Mouse (Mus musculus) adrenal gland, adult 18-20 months (tissue): ENCODE results near the gene Xcl1. TPM values are rescaled to one million over a fixed set of nuclear protein-coding genes. Genes with fewer than 3 reads are reported as not detected.
"Not testable (repeated sequence)": the region's sequence is repeated elsewhere in the genome, so short reads cannot be mapped to it uniquely, and the experiment has no call there.

Experiments
- DNase-seq, 2 experiments: peaks; one replicate each; pipeline ENCODE4 v3.0.0; 2021 to 2022; ENCODE audit warnings: low spot score in 2 of 2
- long read RNA-seq, 2 experiments: library from polyadenylated mRNA; stranded (forward); transcript quantifications; one replicate each; pipeline ENCODE4 v2.0.0; 2021
- total RNA-seq, 2 experiments: library from RNA; stranded (reverse); gene quantifications; 1 replicate in 1 of 2; 2 replicates in 1 of 2; pipeline ENCODE4 v1.2.3; 2021

Xcl1 gene
- total RNA-seq: not detected
- long read RNA-seq, experiment 1: 0 reads
- long read RNA-seq, experiment 2: 0 reads

DNA sequence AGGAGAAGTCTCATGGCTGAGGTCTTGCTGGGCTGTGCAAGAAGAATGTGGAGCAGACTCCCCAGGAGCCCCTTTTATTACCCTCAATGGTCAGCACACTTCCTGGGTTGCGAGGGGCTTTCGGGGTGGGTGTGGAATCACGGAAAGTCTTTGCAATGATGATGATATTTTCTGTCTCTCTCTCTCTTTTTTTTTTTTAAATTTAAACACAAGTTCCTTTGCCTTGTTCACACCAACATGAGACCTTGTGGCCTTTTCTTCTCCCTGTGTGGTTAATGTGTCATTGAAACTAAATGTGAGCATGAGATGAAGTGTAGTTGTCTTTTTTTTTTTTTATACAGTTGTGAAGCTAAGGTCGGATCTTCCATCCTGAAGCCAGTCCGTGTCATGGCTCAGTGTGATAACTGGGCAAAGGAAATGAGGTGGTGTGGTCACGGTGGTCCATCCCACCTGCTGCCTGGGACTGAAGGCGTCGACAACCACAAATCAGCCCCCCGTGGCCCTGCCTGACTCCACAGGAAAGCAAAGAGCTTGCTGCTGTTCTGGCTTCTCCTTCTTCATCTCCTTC is at the start of gene Xcl1:
Xcl1 (minus strand) TSS at position 51 of the 568 bp plus-strand sequence.
- no peak for DNase-seq

DNA sequence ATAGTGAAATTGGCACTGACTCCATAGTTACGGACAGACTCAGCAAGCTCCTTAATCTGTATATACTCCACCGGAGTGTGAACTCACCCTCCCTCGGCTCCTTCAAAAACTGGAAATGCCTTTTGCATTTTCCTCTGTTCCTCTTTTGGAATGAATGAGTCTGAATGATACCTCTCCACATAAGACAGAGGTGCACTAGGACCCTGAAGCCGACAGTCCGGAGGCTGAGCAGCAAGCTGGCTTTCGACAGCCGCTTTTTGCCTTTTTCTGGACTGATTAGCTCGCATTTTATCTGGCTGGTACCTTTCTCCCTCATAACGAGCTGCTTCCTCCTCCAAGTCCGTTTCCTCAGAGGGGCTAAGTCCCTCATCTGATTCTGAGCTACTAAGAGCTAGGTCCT is 49.4 kb upstream of the Xcl1 start:
- not testable (repeated sequence) for DNase-seq

DNA sequence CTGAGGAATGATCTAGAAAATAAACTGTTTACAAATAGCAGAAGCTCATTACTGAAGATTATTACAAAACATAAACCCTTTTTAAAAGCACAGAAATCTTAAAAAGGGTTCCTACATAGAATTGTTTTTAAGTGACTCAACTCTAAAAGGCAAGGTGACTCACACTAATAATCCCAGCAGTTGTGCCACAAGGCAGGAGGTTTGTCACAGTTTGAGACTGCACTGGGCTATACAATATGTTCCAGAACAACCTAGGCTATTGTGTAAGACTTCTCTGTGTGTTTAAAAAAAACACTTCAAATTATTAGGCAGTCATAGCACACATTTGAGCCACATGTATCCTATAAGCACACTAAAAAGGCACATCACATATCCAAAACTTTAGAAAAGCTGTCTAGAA is 42.0 kb upstream of the Xcl1 start:
- no peak for DNase-seq

DNA sequence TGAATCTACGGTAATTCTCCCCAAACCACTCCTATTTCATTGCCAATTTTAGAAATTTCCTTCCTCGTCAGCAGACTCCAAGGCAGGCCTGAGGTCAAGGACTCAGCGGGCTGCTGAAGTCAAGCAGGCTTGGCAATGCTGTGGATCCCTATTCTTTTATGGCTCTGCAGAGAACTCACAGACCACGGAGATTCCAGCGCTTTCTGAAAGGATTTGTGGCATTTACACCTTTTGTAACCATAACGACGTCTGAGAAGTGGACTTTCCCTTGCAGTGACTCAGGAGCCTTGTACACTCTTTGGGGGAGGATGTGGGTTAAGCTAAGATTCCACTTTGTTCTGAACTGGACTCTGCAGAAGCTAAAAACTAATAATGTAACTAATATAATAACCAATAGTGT is 40.4 kb upstream of the Xcl1 start:
- no peak for DNase-seq

DNA sequence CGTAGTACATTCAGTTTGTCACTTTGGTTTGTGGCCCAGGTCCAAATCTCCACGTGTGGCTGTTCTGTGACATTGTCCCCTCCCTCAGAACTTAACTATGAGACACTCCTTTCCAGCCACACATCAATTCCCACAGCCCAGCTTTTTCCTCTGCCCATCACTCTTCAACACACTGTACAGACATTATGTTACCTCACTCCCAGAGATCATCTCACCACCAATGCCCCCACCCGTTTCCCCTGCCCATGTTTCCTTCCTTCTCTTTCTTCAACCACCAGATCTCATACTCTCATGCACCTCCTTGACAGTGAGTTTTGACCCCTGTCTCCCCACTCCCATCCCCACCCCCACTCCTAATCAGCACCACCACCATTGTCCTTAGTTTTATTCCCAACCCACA is 39.9 kb upstream of the Xcl1 start:
- DNase-seq: no peak

DNA sequence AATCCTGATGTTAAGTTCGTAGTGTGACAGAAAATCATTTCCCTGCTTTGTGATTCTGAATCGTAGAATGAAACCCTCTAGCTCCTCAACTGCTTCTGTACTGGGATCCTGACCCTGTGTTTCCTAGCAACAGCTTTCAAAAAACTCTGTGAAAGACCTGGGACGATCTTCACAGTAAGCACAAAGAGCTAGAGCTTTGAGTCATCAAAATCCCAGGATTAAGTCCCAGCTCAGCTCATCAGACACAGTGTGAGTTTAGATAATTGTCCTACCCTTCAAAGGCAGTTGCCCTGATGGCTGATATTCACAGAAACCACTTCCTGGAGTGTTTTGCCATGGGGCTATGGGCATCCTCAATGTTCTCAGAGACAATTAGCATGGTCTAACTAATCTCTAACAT is 38.5 kb upstream of the Xcl1 start:
- DNase-seq: no peak

DNA sequence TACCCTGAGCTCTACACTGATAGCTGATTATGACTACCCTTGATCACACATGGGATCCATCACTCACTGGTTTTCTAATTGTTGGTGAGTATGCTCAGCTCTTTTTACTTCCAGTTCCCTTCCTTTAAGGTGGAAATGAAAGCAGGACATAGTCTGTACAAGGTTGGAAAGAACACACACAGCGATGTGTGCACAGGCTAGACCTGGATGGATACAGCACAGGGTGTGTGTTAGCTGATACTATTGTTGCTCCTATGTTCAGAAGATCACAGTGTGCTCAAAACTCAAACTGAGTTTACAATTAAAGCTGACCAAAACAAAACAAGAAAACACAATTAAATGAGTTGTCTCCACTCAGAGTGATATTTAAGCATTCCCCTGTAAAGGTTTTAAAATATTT is 38.0 kb upstream of the Xcl1 start:
- DNase-seq: no peak

DNA sequence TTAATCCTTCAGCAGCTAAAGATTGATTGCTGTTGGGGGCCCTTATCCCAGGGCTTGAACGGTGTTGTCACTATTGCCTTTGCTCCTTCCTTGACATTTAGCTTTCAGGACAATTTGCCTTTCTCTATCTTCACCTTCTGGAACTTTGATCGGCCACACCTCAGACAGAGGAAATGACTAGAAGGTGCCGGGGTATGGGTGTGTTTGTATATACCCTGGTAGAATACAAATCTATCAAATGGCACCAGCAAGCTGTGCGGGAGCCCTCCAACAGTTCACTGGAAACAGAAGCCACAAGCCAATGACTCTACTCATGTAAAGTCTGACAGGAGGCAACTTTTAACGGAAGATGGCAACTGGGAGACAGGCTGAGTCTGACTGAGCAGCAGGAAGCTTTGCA is 37.4 kb upstream of the Xcl1 start:
- DNase-seq: no peak

DNA sequence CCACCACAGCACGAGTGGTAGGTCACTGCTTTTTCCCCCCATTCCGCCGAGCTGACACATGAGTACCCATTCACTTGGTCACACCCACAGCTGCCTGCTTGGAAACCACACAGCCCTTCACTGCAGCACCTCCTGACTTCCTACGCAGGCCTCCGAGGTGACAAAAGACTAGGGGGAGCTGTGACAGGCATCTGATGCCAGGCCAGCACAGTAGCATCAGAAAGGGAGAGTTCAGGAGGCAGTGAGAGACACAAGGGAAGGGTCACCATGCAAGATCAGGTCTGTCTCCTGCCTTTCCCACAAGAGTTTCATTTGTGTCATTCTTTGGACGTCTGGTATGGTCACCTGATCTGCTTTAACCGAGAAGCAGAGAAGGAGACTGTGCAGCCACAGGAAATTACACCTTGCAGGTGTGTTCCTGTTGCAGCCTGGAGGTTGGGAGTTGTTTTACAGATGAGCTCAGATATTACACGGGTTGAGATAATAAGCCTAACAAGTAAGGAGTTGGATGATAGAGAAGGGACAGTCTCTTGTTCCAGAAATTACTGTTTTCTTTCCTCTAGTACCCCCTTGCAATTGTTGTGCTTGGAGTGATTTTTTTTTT is 30.9 kb upstream of the Xcl1 start:
- no peak for DNase-seq

DNA sequence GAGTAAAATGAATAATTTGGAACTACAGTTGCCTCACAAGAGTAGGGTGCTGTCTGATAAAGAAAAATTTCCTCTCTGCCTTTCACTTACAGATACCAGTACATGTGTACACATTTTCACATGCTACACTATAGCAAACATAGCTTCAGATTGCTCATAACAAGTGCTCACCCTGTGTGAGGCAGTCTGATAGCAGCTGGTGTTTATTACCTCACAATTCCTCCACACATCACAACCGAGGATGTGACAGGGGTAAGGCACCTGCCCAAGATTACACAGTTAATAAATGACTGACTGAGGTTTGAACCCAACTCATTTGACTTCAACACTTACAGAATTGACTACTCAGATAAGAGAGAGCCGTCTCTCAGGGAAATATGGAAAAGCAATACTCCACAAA is 25.3 kb upstream of the Xcl1 start:
- no peak for DNase-seq

DNA sequence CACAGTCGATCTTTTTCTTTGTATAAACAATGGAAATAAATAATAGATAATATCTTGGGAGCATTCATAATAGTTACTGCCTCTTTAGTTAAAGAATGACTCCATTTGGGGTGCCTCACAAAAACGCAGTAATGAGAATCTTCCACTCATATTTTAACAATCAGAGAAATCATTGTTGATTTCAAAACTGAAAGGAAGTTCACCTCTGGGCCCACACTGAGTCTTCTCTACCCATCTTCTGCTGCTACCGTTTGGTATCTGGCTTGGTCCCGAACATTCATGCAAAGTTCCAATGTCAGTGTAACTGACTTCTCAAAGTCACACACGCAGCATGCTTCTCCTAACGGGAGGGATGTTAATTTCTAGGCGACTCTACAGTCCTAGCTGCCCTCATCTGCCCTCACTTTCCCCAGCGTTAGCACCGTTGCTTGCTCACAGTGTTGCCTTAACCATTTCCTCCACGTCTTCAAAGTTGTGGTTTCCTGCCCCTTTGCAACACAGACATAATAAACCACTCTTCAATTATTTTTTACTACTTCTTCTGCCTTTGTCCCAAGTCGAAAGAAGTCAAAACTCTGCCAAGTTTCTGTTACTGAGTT is 24.6 kb upstream of the Xcl1 start:
- no peak for DNase-seq

DNA sequence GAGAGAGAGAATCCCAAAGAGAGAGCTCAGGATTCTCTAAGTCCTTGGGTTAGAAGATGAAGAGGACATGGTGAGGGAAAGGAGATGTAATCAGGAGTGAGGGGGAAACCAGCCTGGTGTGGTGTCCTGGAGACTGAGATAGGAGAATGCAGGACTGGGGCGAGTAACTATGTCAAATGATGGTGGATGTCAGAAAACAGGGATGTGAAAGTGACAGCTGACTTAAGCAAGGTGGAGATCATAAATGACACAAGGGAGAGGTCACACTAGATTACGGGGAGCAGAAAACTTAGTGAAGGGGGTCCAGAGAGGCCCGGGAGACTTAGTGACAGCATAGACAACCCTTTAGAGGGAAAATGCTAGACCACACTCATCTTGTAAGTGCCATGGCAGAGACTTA is 23.8 kb upstream of the Xcl1 start:
- DNase-seq: no peak

DNA sequence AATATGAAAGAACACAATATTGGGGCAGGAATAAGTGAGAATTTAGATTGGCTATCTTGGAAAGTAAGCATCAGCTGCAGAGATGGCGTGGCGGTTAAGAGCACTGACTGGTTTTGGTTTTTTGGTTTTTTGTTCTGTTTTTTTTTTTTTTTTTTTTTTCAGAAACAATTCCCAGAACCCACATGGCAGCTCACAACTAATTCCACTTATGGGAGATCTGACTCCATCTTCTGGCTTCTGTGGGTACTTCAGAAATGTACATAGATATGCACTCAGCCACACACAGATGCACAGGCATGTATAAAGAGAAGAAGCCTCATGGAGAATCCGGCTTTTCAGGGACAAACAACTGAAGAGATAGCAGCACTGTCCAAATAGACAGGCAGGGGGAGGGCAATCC is 22.6 kb upstream of the Xcl1 start:
- no peak for DNase-seq

DNA sequence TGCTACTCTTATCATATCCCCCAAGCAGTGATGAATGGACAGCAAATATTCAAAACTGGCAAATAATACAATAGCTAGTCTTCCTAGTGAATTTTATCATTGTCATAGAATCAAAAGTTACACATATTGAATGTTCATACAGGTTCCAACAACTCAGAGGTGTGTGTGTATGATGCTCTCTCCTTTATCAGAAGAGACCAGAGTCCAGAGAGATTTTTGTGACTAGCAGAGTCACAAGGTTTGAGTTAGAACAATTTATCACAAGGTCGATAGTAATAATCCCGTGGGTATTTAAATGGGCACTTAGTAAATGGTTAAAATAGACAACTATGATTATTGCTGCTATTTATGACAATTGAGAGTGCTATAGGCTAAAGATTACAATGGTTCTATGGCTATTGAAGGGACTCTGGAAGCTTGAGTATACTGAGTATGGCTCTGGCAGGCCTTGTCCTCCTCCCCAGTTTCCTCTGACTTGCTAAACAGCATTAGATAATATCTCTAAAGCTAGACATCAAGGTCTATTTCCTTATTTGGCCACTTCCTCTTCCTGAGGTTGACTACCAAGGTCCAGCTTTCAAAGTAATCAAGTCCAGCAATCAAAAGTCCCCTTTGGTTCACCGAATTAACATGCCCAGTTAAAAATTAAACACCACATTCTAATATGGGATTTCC is 21.5 kb upstream of the Xcl1 start:
- no peak for DNase-seq

DNA sequence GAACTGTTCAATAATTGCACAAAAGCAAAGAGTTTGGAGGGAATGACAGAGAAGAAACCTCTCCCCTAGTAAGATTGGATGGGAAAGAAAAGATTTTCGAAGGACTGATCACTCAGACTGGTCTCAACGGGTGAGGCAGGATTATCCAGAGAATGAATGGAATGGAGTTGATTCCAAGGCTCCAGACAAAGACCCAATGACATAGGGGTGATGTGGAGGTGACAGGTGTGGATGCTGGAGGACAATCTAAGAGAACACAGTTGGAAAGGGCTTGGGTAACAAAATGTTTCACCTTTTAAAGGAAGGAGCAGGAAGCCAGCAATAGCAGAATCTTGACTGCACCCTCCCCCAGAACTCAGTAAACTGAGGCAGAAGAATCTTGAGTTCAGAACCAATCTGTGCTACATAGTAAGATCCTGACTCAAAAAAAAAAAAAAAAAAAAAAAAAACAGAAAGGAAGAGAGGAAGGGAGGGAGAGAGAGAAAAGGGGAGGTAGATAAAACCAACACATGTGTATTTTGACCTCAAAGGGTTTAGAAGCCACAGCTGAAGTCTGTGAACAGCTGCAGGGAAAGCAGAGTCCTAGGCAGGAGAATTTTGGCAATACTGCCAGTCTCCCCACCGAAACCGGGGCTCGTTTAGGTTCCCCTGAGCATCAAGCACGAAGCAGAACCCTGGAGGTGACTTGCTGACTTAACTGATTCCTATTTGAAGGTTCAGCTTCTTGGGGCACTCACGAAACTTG is 20.3 kb upstream of the Xcl1 start:
- no peak for DNase-seq

DNA sequence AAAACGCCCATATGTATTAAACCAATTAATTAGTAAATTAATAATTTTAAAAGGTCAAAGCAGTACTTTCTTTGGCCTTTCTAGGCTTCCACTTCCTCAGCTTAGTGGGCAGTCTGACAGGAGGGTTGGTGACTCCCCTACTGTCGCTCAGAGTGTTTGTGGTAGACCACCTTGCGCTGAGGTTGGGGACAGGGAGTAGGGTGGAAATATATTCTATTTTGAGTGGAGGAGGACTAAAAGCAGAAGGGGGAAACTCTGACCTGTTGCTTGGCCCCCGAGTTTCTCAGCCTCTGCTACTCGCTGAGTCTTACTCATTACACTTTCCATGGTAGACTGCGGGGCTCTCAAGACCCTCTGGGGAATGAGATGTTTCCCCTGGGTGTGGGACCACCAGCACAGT is 18.2 kb upstream of the Xcl1 start:
- DNase-seq: no peak

DNA sequence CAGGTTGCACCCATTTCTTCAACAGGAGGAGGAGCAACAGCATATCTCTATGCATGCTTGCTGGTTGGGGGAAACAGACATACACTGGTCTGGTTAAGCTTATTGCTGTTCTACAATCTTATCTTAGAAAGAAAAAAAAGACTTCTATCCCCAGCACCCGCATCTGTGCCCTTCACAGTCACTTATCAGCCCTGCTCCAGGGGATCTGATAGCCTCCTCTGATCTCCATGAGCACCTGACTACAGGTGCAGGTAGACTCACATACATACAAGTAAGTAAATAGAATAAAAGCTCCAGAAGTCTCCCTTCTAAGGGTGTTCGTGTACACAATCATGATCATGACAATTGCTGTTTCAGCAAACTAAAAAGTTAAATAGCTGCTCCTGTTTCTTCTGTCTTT is 733 bp upstream of the Xcl1 start:
- DNase-seq: no peak

DNA sequence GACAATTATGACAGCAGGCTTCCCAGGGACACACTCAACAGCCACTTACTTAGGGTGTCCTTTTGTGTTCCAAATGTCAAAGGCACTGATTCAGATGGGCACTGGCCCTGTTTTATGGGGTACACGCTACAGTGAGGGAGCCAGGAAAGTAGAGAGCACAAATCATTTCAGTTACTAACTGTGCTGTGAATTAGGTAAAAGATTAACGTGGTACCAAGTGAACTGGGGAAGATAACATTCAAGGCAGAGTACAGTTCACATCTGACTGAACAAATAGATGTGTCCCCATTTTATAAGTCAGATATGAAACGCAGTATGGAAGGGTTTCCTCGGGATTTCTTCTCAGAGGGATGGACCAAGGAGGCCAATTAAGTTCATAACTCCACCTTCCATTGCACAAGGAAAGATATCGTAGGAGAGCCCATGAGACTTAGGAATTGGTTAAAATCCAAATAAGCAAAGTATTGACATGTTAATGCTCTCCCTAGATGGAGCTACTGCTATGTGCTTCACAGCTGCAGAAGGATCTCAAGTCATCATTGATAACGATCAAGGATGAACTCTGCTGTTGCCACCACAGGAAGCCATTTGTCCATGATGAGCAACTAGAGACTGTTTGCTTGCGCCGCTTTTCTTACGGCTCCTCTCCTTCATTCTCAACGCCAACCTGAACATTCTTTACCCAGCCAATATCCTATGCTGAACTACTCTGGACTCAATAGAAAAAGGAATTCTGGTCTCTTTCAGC is 1.7 kb downstream of the Xcl1 start:
- DNase-seq: no peak

DNA sequence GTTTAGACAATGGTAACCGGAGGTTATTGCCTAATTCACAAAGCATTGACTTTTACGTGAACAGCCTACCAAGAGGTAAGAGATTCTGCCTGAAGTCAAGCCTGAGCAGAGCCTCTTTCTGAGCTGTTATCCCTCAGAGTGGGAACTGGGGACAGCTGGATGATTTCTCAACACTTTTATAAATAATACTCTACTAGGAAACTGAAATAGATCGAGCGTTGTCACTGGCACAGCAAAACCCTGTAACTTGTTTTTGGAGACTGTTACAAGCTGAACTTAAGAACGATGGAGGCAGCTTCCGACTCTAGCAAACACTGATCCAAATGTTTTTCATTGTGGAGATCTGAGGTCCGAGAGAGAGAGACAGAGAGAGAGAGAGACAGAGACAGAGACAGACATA is 4.2 kb downstream of the Xcl1 start:
- no peak for DNase-seq

DNA sequence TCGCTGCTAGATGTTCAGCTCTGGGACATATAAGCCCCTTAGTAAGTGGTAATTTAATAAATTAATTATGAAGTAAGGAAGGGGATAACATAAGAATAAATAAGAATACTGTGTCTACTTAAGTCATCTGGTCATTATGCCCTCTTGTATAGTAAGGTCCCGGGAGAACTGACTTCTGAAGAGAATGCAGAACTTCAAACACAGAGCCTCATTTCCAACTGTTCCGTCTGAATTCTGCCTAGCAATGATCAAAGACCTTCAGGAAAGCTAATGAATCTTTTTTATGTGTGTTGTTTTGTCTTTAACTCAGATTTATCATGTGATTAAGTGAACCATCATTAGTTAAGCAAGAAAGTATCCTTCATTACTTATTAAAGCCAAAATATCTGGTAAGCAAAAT is 5.3 kb downstream of the Xcl1 start:
- DNase-seq: no peak

DNA sequence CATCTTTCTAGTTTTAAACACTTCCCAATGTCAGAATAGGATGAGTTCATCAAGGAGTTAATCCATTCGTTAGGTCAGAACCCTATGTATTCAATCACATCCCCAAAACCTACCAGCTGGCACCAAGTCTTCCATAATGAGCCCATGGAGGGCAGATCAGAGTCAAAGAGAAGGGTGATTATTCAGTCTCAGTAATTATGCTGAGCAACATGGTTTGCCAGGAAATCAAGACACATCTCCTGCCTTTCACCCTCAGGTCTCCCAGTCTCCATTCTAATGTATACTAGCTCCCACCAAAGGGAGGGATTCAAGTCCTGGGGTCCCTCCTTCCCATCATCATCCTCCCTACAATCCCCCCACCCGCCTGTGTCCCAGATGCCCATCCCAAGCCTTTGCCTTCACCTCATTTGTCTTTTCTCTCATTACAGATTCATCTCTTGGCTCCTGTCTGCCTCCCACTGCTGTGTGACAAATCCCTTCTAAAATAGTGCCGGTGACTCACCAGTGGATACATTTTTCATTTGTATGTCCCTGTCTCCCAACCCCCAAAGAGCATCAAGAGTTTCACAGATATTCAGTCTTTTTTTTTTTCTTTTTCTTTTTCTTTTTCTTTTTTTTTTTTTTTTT is 8.7 kb downstream of the Xcl1 start:
- DNase-seq: no peak
